Mouse (Mus musculus) embryo, embryonic 10 days (tissue): ENCODE measurements around the gene Fbln5.

Source experiments
- DNase-seq: peaks from one replicate; pipeline ENCODE4 v3.0.0-alpha.2; 2015; ENCODE audit warnings: low spot score

Gene Fbln5

GRCm38 (mm10) chr12:101818608-101819370 is at the start of gene Fbln5:
Gene Fbln5 (minus strand): TSS chr12:101819055.
- DNase-seq: peak; percentile 74

GRCm38 (mm10) chr12:101862286-101862964 is 43.6 kb upstream of the Fbln5 start:
- DNase-seq: no peak

GRCm38 (mm10) chr12:101860256-101860655 is 41.4 kb upstream of the Fbln5 start:
- DNase-seq: no peak

- DNase-seq: no peak
Observed at GRCm38 (mm10) chr12:101858011-101858410, 39.2 kb upstream of the Fbln5 start.

- no peak for DNase-seq
Observed at GRCm38 (mm10) chr12:101854336-101854735, 35.5 kb upstream of the Fbln5 start.

GRCm38 (mm10) chr12:101851846-101852564 is 33.1 kb upstream of the Fbln5 start:
- DNase-seq: no peak

GRCm38 (mm10) chr12:101851314-101851713 is 32.5 kb upstream of the Fbln5 start:
- DNase-seq: no peak

- DNase-seq: no peak
Observed at GRCm38 (mm10) chr12:101836546-101837274, 17.9 kb upstream of the Fbln5 start.

- DNase-seq: no peak
Observed at GRCm38 (mm10) chr12:101834715-101835114, 15.9 kb upstream of the Fbln5 start.

GRCm38 (mm10) chr12:101833776-101834175 is 14.9 kb upstream of the Fbln5 start:
- DNase-seq: no peak

GRCm38 (mm10) chr12:101833115-101833506 is 14.3 kb upstream of the Fbln5 start:
- no peak for DNase-seq

- no peak for DNase-seq
Observed at GRCm38 (mm10) chr12:101832179-101833114, 13.6 kb upstream of the Fbln5 start.

- no peak for DNase-seq
Observed at GRCm38 (mm10) chr12:101831221-101831620, 12.4 kb upstream of the Fbln5 start.

- DNase-seq: no peak
Observed at GRCm38 (mm10) chr12:101823161-101823560, 4.3 kb upstream of the Fbln5 start.

- no peak for DNase-seq
Observed at GRCm38 (mm10) chr12:101821596-101821995, 2.7 kb upstream of the Fbln5 start.

GRCm38 (mm10) chr12:101819570-101819969 is 715 bp upstream of the Fbln5 start:
- DNase-seq: no peak

GRCm38 (mm10) chr12:101818246-101818607 is 628 bp downstream of the Fbln5 start:
- DNase-seq: no peak

GRCm38 (mm10) chr12:101816810-101817209 is 2.0 kb downstream of the Fbln5 start:
- peak; percentile 54 for DNase-seq

- no peak for DNase-seq
Observed at GRCm38 (mm10) chr12:101815796-101816195, 3.1 kb downstream of the Fbln5 start.

- DNase-seq: no peak
Observed at GRCm38 (mm10) chr12:101814423-101814822, 4.4 kb downstream of the Fbln5 start.

GRCm38 (mm10) chr12:101811181-101811580 is 7.7 kb downstream of the Fbln5 start:
- peak; percentile 59 for DNase-seq
